ENCODE assay signal across 8 mouse cellular contexts in genomic region chr10:59974191-59974664, GRCm38 (mm10). TPM values are rescaled to one million over a fixed set of nuclear protein-coding genes. Genes with fewer than 3 reads are reported as not detected.
A peak's percentile ranks its signal among the peaks of the same experiment; 100 is the strongest.
DNase-seq lines count a peak whose midpoint lies in the region; ATAC-seq and TF ChIP-seq lines count a peak whose summit lies in the region.

No protein-coding gene starts in this region.

- no peak for ATAC-seq in forebrain, embryonic 14.5 days
- ATAC-seq in hindbrain, embryonic 11.5 days (ENCODE audit: low FRiP score): no peak
- peak; percentile 43; the same call in 1 of the 2 replicates for ATAC-seq in limb, embryonic 12.5 days (ENCODE audit: insufficient number of reproducible peaks, insufficient read depth, low FRiP score, low TSS enrichment, low read depth)
- no peak for ATAC-seq in midbrain, embryonic 14.5 days (ENCODE audit: low FRiP score, low TSS enrichment)
- peak; percentile 55 for ATAC-seq in stomach, postnatal 0 days (ENCODE audit: low FRiP score, low TSS enrichment)

- 13% methylated on average over 6 of the region's 6 CpGs for WGBS in forebrain, embryonic 14.5 days
- WGBS in hindbrain, embryonic 11.5 days: 10% methylated on average over 6 of the region's 6 CpGs
- 4% methylated on average over 6 of the region's 6 CpGs for WGBS in limb, embryonic 12.5 days
- WGBS in midbrain, embryonic 14.5 days: 19% methylated on average over 6 of the region's 6 CpGs
- 14% methylated on average over 6 of the region's 6 CpGs for WGBS in stomach, postnatal 0 days

- peak overlapping the region; percentile 25; the same call in 1 of the 2 replicates for H3K9ac ChIP-seq in forebrain, embryonic 14.5 days (ENCODE audit: low read length)
- peak overlapping the region; percentile 11; the same call in 1 of the 2 replicates for H3K9ac ChIP-seq in hindbrain, embryonic 11.5 days (ENCODE audit: low read depth, low read length)
- H3K9ac ChIP-seq in limb, embryonic 12.5 days (replicated peaks): no peak overlapping the region
- H3K9ac ChIP-seq in midbrain, embryonic 14.5 days (replicated peaks; ENCODE audit: low read length): no peak overlapping the region; the same call in 1 of the 2 replicates
- H3K9ac ChIP-seq in stomach, postnatal 0 days (ENCODE audit: low read length): 0 out of 2 replicates have a peak overlapping the region, but pooled peaks have one; percentile 41

- H3K4me1 ChIP-seq in forebrain, embryonic 14.5 days (ENCODE audit: control insufficient read depth, insufficient read depth, low read length): peaks cover 21% of the 10 kb centered on the region
- H3K4me1 ChIP-seq in hindbrain, embryonic 11.5 days (replicated peaks; ENCODE audit: control insufficient read depth, insufficient read depth, low read length): peaks cover 12% of the 10 kb centered on the region
- H3K4me1 ChIP-seq in limb, embryonic 12.5 days (replicated peaks): peaks cover 61% of the 10 kb centered on the region
- peaks cover 28% of the 10 kb centered on the region for H3K4me1 ChIP-seq in midbrain, embryonic 14.5 days (ENCODE audit: control insufficient read depth, insufficient read depth, low read length)
- H3K4me1 ChIP-seq in stomach, postnatal 0 days (replicated peaks; ENCODE audit: control insufficient read depth, insufficient read depth): peaks cover 36% of the 10 kb centered on the region

- no peak overlapping the region for H3K4me3 ChIP-seq in forebrain, embryonic 14.5 days (ENCODE audit: low read depth, low read length)
- H3K4me3 ChIP-seq in hindbrain, embryonic 11.5 days (ENCODE audit: low read depth, low read length): no peak overlapping the region
- peak overlapping the region; percentile 12 for H3K4me3 ChIP-seq in limb, embryonic 12.5 days (replicated peaks)
- no peak overlapping the region for H3K4me3 ChIP-seq in midbrain, embryonic 14.5 days (replicated peaks; ENCODE audit: low read depth, low read length)
- no peak overlapping the region for H3K4me3 ChIP-seq in stomach, postnatal 0 days (ENCODE audit: low read depth, low read length)

- peak; percentile 97 for TF ChIP-seq EP300 in stomach, postnatal 0 days (optimal IDR thresholded peaks at IDR 0.05)

- H3K9me3 ChIP-seq in forebrain, embryonic 14.5 days (replicated peaks; ENCODE audit: control insufficient read depth, low read length): no peaks in the 10 kb centered on the region
- H3K9me3 ChIP-seq in hindbrain, embryonic 11.5 days (ENCODE audit: control insufficient read depth, low read length): no peaks in the 10 kb centered on the region
- H3K9me3 ChIP-seq in limb, embryonic 12.5 days: no peaks in the 10 kb centered on the region
- no peaks in the 10 kb centered on the region for H3K9me3 ChIP-seq in midbrain, embryonic 14.5 days (ENCODE audit: control insufficient read depth, low read length)
- no peaks in the 10 kb centered on the region for H3K9me3 ChIP-seq in stomach, postnatal 0 days (ENCODE audit: control insufficient read depth, low read length)

- H3K36me3 ChIP-seq in forebrain, embryonic 14.5 days (ENCODE audit: control insufficient read depth, insufficient read depth, low read length): no peaks in the 10 kb centered on the region
- H3K36me3 ChIP-seq in hindbrain, embryonic 11.5 days (ENCODE audit: control insufficient read depth, insufficient read depth, low read length): no peaks in the 10 kb centered on the region
- H3K36me3 ChIP-seq in limb, embryonic 12.5 days: no peaks in the 10 kb centered on the region
- no peaks in the 10 kb centered on the region for H3K36me3 ChIP-seq in midbrain, embryonic 14.5 days (ENCODE audit: control insufficient read depth, insufficient read depth, low read length)
- H3K36me3 ChIP-seq in stomach, postnatal 0 days (ENCODE audit: control insufficient read depth, insufficient read depth, low read length): no peaks in the 10 kb centered on the region

- TF ChIP-seq CTCF in stomach, postnatal 0 days (IDR thresholded peaks at IDR 0.05; ENCODE audit: low read depth): no peak

- 0 out of 2 replicates have a peak, but pooled peaks cover 3% of the 10 kb centered on the region for H3K27me3 ChIP-seq in forebrain, embryonic 14.5 days (replicated peaks; ENCODE audit: control insufficient read depth, insufficient read depth, low read length)
- no peaks in the 10 kb centered on the region for H3K27me3 ChIP-seq in hindbrain, embryonic 11.5 days (ENCODE audit: control insufficient read depth, insufficient read depth, low read length)
- H3K27me3 ChIP-seq in limb, embryonic 12.5 days: no peaks in the 10 kb centered on the region
- no peaks in the 10 kb centered on the region for H3K27me3 ChIP-seq in midbrain, embryonic 14.5 days (ENCODE audit: control insufficient read depth, insufficient read depth, low read length)
- H3K27me3 ChIP-seq in stomach, postnatal 0 days (ENCODE audit: control insufficient read depth, insufficient read depth, low read length): no peaks in the 10 kb centered on the region

- H3K27ac ChIP-seq in forebrain, embryonic 14.5 days (ENCODE audit: low read depth, low read length): peak overlapping the region; percentile 27; the same call in 1 of the 2 replicates
- H3K27ac ChIP-seq in hindbrain, embryonic 11.5 days (ENCODE audit: low read depth, low read length): peak overlapping the region; percentile 19; the same call in 1 of the 2 replicates
- peak overlapping the region; percentile 93 for H3K27ac ChIP-seq in limb, embryonic 12.5 days
- 0 out of 2 replicates have a peak overlapping the region, but pooled peaks have one; percentile 20 for H3K27ac ChIP-seq in midbrain, embryonic 14.5 days (replicated peaks; ENCODE audit: low read depth, low read length)
- peak overlapping the region; percentile 81 for H3K27ac ChIP-seq in stomach, postnatal 0 days (replicated peaks)

- no peak overlapping the region for H3K4me2 ChIP-seq in forebrain, embryonic 14.5 days (ENCODE audit: low read length)
- H3K4me2 ChIP-seq in hindbrain, embryonic 11.5 days (replicated peaks; ENCODE audit: low read depth, low read length): no peak overlapping the region
- H3K4me2 ChIP-seq in limb, embryonic 12.5 days: peak overlapping the region; percentile 35
- no peak overlapping the region for H3K4me2 ChIP-seq in midbrain, embryonic 14.5 days (ENCODE audit: low read length)
- H3K4me2 ChIP-seq in stomach, postnatal 0 days (replicated peaks; ENCODE audit: low read depth): peak overlapping the region; percentile 29

- DNase-seq in cerebellum, adult 11-12 months: peak; percentile 65
- no peak for DNase-seq in cerebellum, adult 8-10 months
- peak; percentile 74 for DNase-seq in adrenal gland, adult 2 months
- no peak for DNase-seq in forebrain, embryonic 14.5 days (ENCODE audit: low spot score)
- DNase-seq in hindbrain, embryonic 11.5 days (ENCODE audit: low spot score): peak; percentile 58
- peak; percentile 46 for DNase-seq in midbrain, embryonic 14.5 days
- DNase-seq in stomach, postnatal 0 days (ENCODE audit: low spot score): peak; percentile 53

RNA-seq across cellular contexts. Expression of gene Ddit4, which starts 22.6 kb away (rescaled TPM):
- total RNA-seq in adrenal gland, adult 2 months (2021): 10 to 100 TPM; 53.1 to 56.1 TPM
- 151 and 157 TPM in 2 replicates for polyA plus RNA-seq in adrenal gland, adult 2 months (2012; rRNA removed)
- polyA plus RNA-seq in forebrain, embryonic 14.5 days (2014; fragmentation: Nextera tagmentation; extraction: Ambion mirVana): 10.2 and 11.1 TPM in 2 replicates
- polyA plus RNA-seq in hindbrain, embryonic 11.5 days (2014; fragmentation: Nextera tagmentation; extraction: Ambion mirVana): 4.6 and 5.5 TPM in 2 replicates
- polyA plus RNA-seq in limb, embryonic 12.5 days (2016; fragmentation: Nextera tagmentation; extraction: Ambion mirVana): 90.7 and 91.8 TPM in 2 replicates
- 6.2 and 7.3 TPM in 2 replicates for polyA plus RNA-seq in midbrain, embryonic 14.5 days (2014; fragmentation: Nextera tagmentation; extraction: Ambion mirVana)
- 12.4 and 17.3 TPM in 2 replicates for polyA plus RNA-seq in stomach, postnatal 0 days (2015; fragmentation: Nextera tagmentation; extraction: Ambion mirVana)

RNA-seq across cellular contexts. Expression of gene Ascc1, which starts 28.4 kb away (rescaled TPM):
- 10 to 100 TPM; 24.8 to 32.0 TPM for total RNA-seq in adrenal gland, adult 2 months (2021)
- 17.7 and 23.8 TPM in 2 replicates for polyA plus RNA-seq in adrenal gland, adult 2 months (2012; rRNA removed)
- polyA plus RNA-seq in forebrain, embryonic 14.5 days (2014; fragmentation: Nextera tagmentation; extraction: Ambion mirVana): 45.4 and 50.2 TPM in 2 replicates
- polyA plus RNA-seq in hindbrain, embryonic 11.5 days (2014; fragmentation: Nextera tagmentation; extraction: Ambion mirVana): 41.1 and 42.9 TPM in 2 replicates
- polyA plus RNA-seq in limb, embryonic 12.5 days (2016; fragmentation: Nextera tagmentation; extraction: Ambion mirVana): 44.2 and 46.7 TPM in 2 replicates
- 48.2 and 48.4 TPM in 2 replicates for polyA plus RNA-seq in midbrain, embryonic 14.5 days (2014; fragmentation: Nextera tagmentation; extraction: Ambion mirVana)
- polyA plus RNA-seq in stomach, postnatal 0 days (2015; fragmentation: Nextera tagmentation; extraction: Ambion mirVana): 29.0 and 31.6 TPM in 2 replicates

RNA-seq across cellular contexts. Expression of gene Anapc16, which starts 28.7 kb away (rescaled TPM):
- 10 to 100 TPM; 60.4 to 66.3 TPM for total RNA-seq in adrenal gland, adult 2 months (2021)
- polyA plus RNA-seq in adrenal gland, adult 2 months (2012; rRNA removed): 33.4 and 40.8 TPM in 2 replicates
- 96.5 and 99.7 TPM in 2 replicates for polyA plus RNA-seq in forebrain, embryonic 14.5 days (2014; fragmentation: Nextera tagmentation; extraction: Ambion mirVana)
- polyA plus RNA-seq in hindbrain, embryonic 11.5 days (2014; fragmentation: Nextera tagmentation; extraction: Ambion mirVana): 97.1 and 115 TPM in 2 replicates
- 126 and 132 TPM in 2 replicates for polyA plus RNA-seq in limb, embryonic 12.5 days (2016; fragmentation: Nextera tagmentation; extraction: Ambion mirVana)
- polyA plus RNA-seq in midbrain, embryonic 14.5 days (2014; fragmentation: Nextera tagmentation; extraction: Ambion mirVana): 97.2 and 105 TPM in 2 replicates
- polyA plus RNA-seq in stomach, postnatal 0 days (2015; fragmentation: Nextera tagmentation; extraction: Ambion mirVana): 76.8 and 86.4 TPM in 2 replicates

Comparison
In these comparisons a context has a peak if more than half of its experiments do, and no peak if none do; other contexts are left out.
1. DNase-seq: peak in cerebellum, adult 11-12 months (single experiment), adrenal gland, adult 2 months (single experiment), hindbrain, embryonic 11.5 days (single experiment), midbrain, embryonic 14.5 days (single experiment) and stomach, postnatal 0 days (single experiment); none in cerebellum, adult 8-10 months (single experiment) and forebrain, embryonic 14.5 days (single experiment).
2. ATAC-seq: peak in limb, embryonic 12.5 days (single experiment) and stomach, postnatal 0 days (single experiment); none in forebrain, embryonic 14.5 days (single experiment), hindbrain, embryonic 11.5 days (single experiment) and midbrain, embryonic 14.5 days (single experiment).
3. H3K27ac ChIP-seq: peak in every context shown above with its lines; median percentile 93 in limb, embryonic 12.5 days; 81 in stomach, postnatal 0 days; 27 in forebrain, embryonic 14.5 days; 20 in midbrain, embryonic 14.5 days; 19 in hindbrain, embryonic 11.5 days.
4. H3K4me2 ChIP-seq: peak in limb, embryonic 12.5 days (single experiment) and stomach, postnatal 0 days (single experiment); none in forebrain, embryonic 14.5 days (single experiment), hindbrain, embryonic 11.5 days (single experiment) and midbrain, embryonic 14.5 days (single experiment).
5. H3K9ac ChIP-seq: peak in forebrain, embryonic 14.5 days (single experiment), hindbrain, embryonic 11.5 days (single experiment) and stomach, postnatal 0 days (single experiment); none in limb, embryonic 12.5 days (single experiment) and midbrain, embryonic 14.5 days (single experiment).